Mouse (Mus musculus) retina, embryonic 14.5 days (tissue): ENCODE measurements at regions not wholly inside any gene's neighbourhood (a gene's known extent, or its start where the extent isn't known, plus 50 kb on each side); places are given as distances from the start of the nearest gene placed in this dataset.
A peak's percentile ranks its signal among the peaks of the same experiment; 100 is the strongest.

Source experiments
- DNase-seq: peaks from one replicate; pipeline ENCODE4 v3.0.0-alpha.2; 2015; ENCODE audit warnings: low spot score

- DNase-seq = no peak
These were observed 126.0 kb upstream of the Adra1b start for GRCm38 (mm10) chr11:44027046-44027445.

- DNase-seq = no peak
These were observed 145.1 kb upstream of the Adra1b start for GRCm38 (mm10) chr11:44046083-44046482.

- no peak for DNase-seq
These were observed 148.4 kb upstream of the Adra1b start for GRCm38 (mm10) chr11:44049253-44049976.

GRCm38 (mm10) chr11:44052481-44052880 is 151.5 kb upstream of the Adra1b start:
- DNase-seq = no peak

- DNase-seq = no peak
These were observed 161.4 kb upstream of the Adra1b start for GRCm38 (mm10) chr11:44062446-44062845.

- DNase-seq = no peak
These were observed 165.2 kb upstream of the Adra1b start for GRCm38 (mm10) chr11:44066176-44066575.

- no peak for DNase-seq
These were observed 182.7 kb upstream of the Adra1b start for GRCm38 (mm10) chr11:44083716-44084115.

- peak; percentile 35 for DNase-seq
These were observed 185.9 kb upstream of the Adra1b start for GRCm38 (mm10) chr11:44086951-44087350.

- DNase-seq = no peak
These were observed 188.5 kb upstream of the Adra1b start for GRCm38 (mm10) chr11:44089514-44089913.

- no peak for DNase-seq
These were observed 194.3 kb upstream of the Adra1b start for GRCm38 (mm10) chr11:44095280-44095679.

- DNase-seq = no peak
These were observed 202.3 kb upstream of the Adra1b start for GRCm38 (mm10) chr11:44103188-44103840.

- DNase-seq = no peak
These were observed 202.8 kb upstream of the Adra1b start for GRCm38 (mm10) chr11:44103841-44104191.

GRCm38 (mm10) chr11:44106231-44106630 is 205.2 kb upstream of the Adra1b start:
- no peak for DNase-seq

GRCm38 (mm10) chr11:44111525-44111924 is 210.5 kb upstream of the Adra1b start:
- DNase-seq = no peak

- DNase-seq = peak; percentile 35
These were observed 226.1 kb upstream of the Adra1b start for GRCm38 (mm10) chr11:44127088-44127487.

GRCm38 (mm10) chr11:44128481-44128880 is 227.5 kb upstream of the Adra1b start:
- no peak for DNase-seq

- no peak for DNase-seq
These were observed 232.2 kb upstream of the Adra1b start for GRCm38 (mm10) chr11:44133244-44133643.

- no peak for DNase-seq
These were observed 235.0 kb upstream of the Adra1b start for GRCm38 (mm10) chr11:44136024-44136423.

GRCm38 (mm10) chr11:44142996-44143395 is 242.0 kb upstream of the Adra1b start:
- no peak for DNase-seq

GRCm38 (mm10) chr11:44144477-44144876 is 243.5 kb upstream of the Adra1b start:
- DNase-seq = no peak

- DNase-seq = no peak
These were observed 245.4 kb upstream of the Adra1b start for GRCm38 (mm10) chr11:44146419-44146818.

- DNase-seq = no peak
These were observed 246.3 kb upstream of the Il12b start for GRCm38 (mm10) chr11:44153576-44153975.

GRCm38 (mm10) chr11:44155591-44155990 is 244.3 kb upstream of the Il12b start:
- DNase-seq = no peak

GRCm38 (mm10) chr11:44156081-44156480 is 243.8 kb upstream of the Il12b start:
- DNase-seq = peak; percentile 4
